Mouse (Mus musculus) lung, postnatal 36 days (tissue): ENCODE data around the gene Bach1.

Experiments used
- DNase-seq: peaks from one replicate; pipeline ENCODE4 v3.0.0; 2022; ENCODE audit warnings: mixed read lengths

Gene Bach1

GRCm38 (mm10) chr16:87698692-87699305 lies at the start of gene Bach1:
Gene Bach1 (plus strand): TSS chr16:87698945.
- peak; percentile 95 for DNase-seq

- DNase-seq, result no peak
Measured at GRCm38 (mm10) chr16:87652344-87652743, 46.4 kb upstream of the Bach1 start.

- peak; percentile 6 for DNase-seq
Measured at GRCm38 (mm10) chr16:87652924-87653323, 45.8 kb upstream of the Bach1 start.

- no peak for DNase-seq
Measured at GRCm38 (mm10) chr16:87654016-87654575, 44.6 kb upstream of the Bach1 start.

GRCm38 (mm10) chr16:87655005-87655404 lies 43.7 kb upstream of the Bach1 start:
- no peak for DNase-seq

- peak; percentile 66 for DNase-seq
Measured at GRCm38 (mm10) chr16:87655579-87655978, 43.2 kb upstream of the Bach1 start.

GRCm38 (mm10) chr16:87656771-87657170 lies 42.0 kb upstream of the Bach1 start:
- DNase-seq, result no peak

- no peak for DNase-seq
Measured at GRCm38 (mm10) chr16:87657291-87657690, 41.5 kb upstream of the Bach1 start.

GRCm38 (mm10) chr16:87661024-87661471 lies 37.7 kb upstream of the Bach1 start:
- peak; percentile 86 for DNase-seq

GRCm38 (mm10) chr16:87661636-87662035 lies 37.1 kb upstream of the Bach1 start:
- DNase-seq, result no peak

GRCm38 (mm10) chr16:87662528-87662927 lies 36.2 kb upstream of the Bach1 start:
- no peak for DNase-seq

- DNase-seq, result peak; percentile 78
Measured at GRCm38 (mm10) chr16:87663890-87664289, 34.9 kb upstream of the Bach1 start.

GRCm38 (mm10) chr16:87665246-87665645 lies 33.5 kb upstream of the Bach1 start:
- no peak for DNase-seq

GRCm38 (mm10) chr16:87665752-87666619 lies 32.8 kb upstream of the Bach1 start:
- no peak for DNase-seq

GRCm38 (mm10) chr16:87666620-87667004 lies 32.1 kb upstream of the Bach1 start:
- no peak for DNase-seq

GRCm38 (mm10) chr16:87668002-87668401 lies 30.7 kb upstream of the Bach1 start:
- no peak for DNase-seq

- no peak for DNase-seq
Measured at GRCm38 (mm10) chr16:87670091-87670820, 28.5 kb upstream of the Bach1 start.

- DNase-seq, result no peak
Measured at GRCm38 (mm10) chr16:87670821-87671165, 28.0 kb upstream of the Bach1 start.

GRCm38 (mm10) chr16:87671336-87671735 lies 27.4 kb upstream of the Bach1 start:
- DNase-seq, result no peak

- DNase-seq, result no peak
Measured at GRCm38 (mm10) chr16:87673155-87673554, 25.6 kb upstream of the Bach1 start.

- DNase-seq, result peak; percentile 47
Measured at GRCm38 (mm10) chr16:87676182-87676581, 22.6 kb upstream of the Bach1 start.

- DNase-seq, result no peak
Measured at GRCm38 (mm10) chr16:87678667-87679066, 20.1 kb upstream of the Bach1 start.
